Mouse (Mus musculus): Measurements from ENCODE around the gene Pth2.
"Not testable (repeated sequence)": the region's sequence is repeated elsewhere in the genome, so short reads cannot be mapped to it uniquely, and the experiment has no call there.

The Pth2 gene

GRCm38 (mm10) chr7:45173772-45174171, 7.0 kb upstream of the Pth2 start:
- Histone ChIP-seq H3K27me3 (ENCODE audit: insufficient read depth, low read length) (peaks cover 75% of the 10 kb centered on the region), H3K4me1 (replicated peaks; ENCODE audit: low read depth, low read length) (peaks cover 74% of the 10 kb centered on the region), H3K9me3 (ENCODE audit: low read length) (peaks cover 13% of the 10 kb centered on the region)
- peak; percentile 13; the same call in 1 of the 2 replicates for TF ChIP-seq CTCF (conservative IDR thresholded peaks at IDR 0.05; ENCODE audit: low read length)
- not testable (repeated sequence) for H3K4me3 ChIP-seq (replicated peaks; ENCODE audit: low read length); H3K36me3 ChIP-seq (ENCODE audit: insufficient read depth, low read length)

GRCm38 (mm10) chr7:45174567-45175280, 6.1 kb upstream of the Pth2 start:
- H3K4me3 ChIP-seq (replicated peaks; ENCODE audit: low read length), result peak overlapping the region; percentile 81
- H3K27me3 ChIP-seq (ENCODE audit: insufficient read depth, low read length), result peaks cover 75% of the 10 kb centered on the region
- peaks cover under 1% of the 10 kb centered on the region; the same call in 1 of the 2 replicates for H3K36me3 ChIP-seq (ENCODE audit: insufficient read depth, low read length)
- peaks cover 68% of the 10 kb centered on the region for H3K4me1 ChIP-seq (replicated peaks; ENCODE audit: low read depth, low read length)
- H3K9me3 ChIP-seq (ENCODE audit: low read length), result peaks cover 7% of the 10 kb centered on the region
- TF ChIP-seq NANOG (IDR thresholded peaks at IDR 0.05; ENCODE audit: borderline replicate concordance, low read length) (no peak), POU5F1 (IDR thresholded peaks at IDR 0.05; ENCODE audit: borderline replicate concordance, low read length) (no peak), CTCF (conservative IDR thresholded peaks at IDR 0.05; ENCODE audit: low read length) (no peak)

GRCm38 (mm10) chr7:45175398-45175797, 5.4 kb upstream of the Pth2 start:
- Histone ChIP-seq H3K36me3 (ENCODE audit: insufficient read depth, low read length) (no peaks in the 10 kb centered on the region), H3K9me3 (ENCODE audit: low read length) (peaks cover under 1% of the 10 kb centered on the region; the same call in 1 of the 2 replicates), H3K27me3 (ENCODE audit: insufficient read depth, low read length) (peaks cover 75% of the 10 kb centered on the region), H3K4me1 (replicated peaks; ENCODE audit: low read depth, low read length) (peaks cover 65% of the 10 kb centered on the region), H3K4me3 (replicated peaks; ENCODE audit: low read length) (peak overlapping the region; percentile 81)
- TF ChIP-seq POU5F1 (IDR thresholded peaks at IDR 0.05; ENCODE audit: borderline replicate concordance, low read length) (no peak), NANOG (IDR thresholded peaks at IDR 0.05; ENCODE audit: borderline replicate concordance, low read length) (no peak), CTCF (conservative IDR thresholded peaks at IDR 0.05; ENCODE audit: low read length) (no peak)

GRCm38 (mm10) chr7:45175929-45176328, 4.9 kb upstream of the Pth2 start:
- no peak for TF ChIP-seq POU5F1 (IDR thresholded peaks at IDR 0.05; ENCODE audit: borderline replicate concordance, low read length)
- no peak for TF ChIP-seq CTCF (conservative IDR thresholded peaks at IDR 0.05; ENCODE audit: low read length)
- TF ChIP-seq NANOG (IDR thresholded peaks at IDR 0.05; ENCODE audit: borderline replicate concordance, low read length), result no peak
- Histone ChIP-seq H3K4me3 (replicated peaks; ENCODE audit: low read length) (peak overlapping the region; percentile 81), H3K36me3 (ENCODE audit: insufficient read depth, low read length) (no peaks in the 10 kb centered on the region)

GRCm38 (mm10) chr7:45176356-45176755, 4.4 kb upstream of the Pth2 start:
- H3K9me3 ChIP-seq (ENCODE audit: low read length), result no peaks in the 10 kb centered on the region
- no peaks in the 10 kb centered on the region for H3K36me3 ChIP-seq (ENCODE audit: insufficient read depth, low read length)
- H3K4me1 ChIP-seq (replicated peaks; ENCODE audit: low read depth, low read length), result peaks cover 65% of the 10 kb centered on the region
- H3K4me3 ChIP-seq (replicated peaks; ENCODE audit: low read length), result peak overlapping the region; percentile 81
- TF ChIP-seq POU5F1 (IDR thresholded peaks at IDR 0.05; ENCODE audit: borderline replicate concordance, low read length) (no peak), NANOG (IDR thresholded peaks at IDR 0.05; ENCODE audit: borderline replicate concordance, low read length) (no peak), CTCF (conservative IDR thresholded peaks at IDR 0.05; ENCODE audit: low read length) (no peak)
- H3K27me3 ChIP-seq (ENCODE audit: insufficient read depth, low read length), result peaks cover 76% of the 10 kb centered on the region

More at GRCm38 (mm10) chr7:45175929-45176328, 4.9 kb upstream of the Pth2 start:
- peaks cover 75% of the 10 kb centered on the region for H3K27me3 ChIP-seq (ENCODE audit: insufficient read depth, low read length)
- no peaks in the 10 kb centered on the region for H3K9me3 ChIP-seq (ENCODE audit: low read length)
- peaks cover 65% of the 10 kb centered on the region for H3K4me1 ChIP-seq (replicated peaks; ENCODE audit: low read depth, low read length)

- peaks cover 88% of the 10 kb centered on the region for H3K27me3 ChIP-seq (ENCODE audit: insufficient read depth, low read length)
- H3K4me1 ChIP-seq (replicated peaks; ENCODE audit: low read depth, low read length), result peaks cover 53% of the 10 kb centered on the region
- H3K9me3 ChIP-seq (ENCODE audit: low read length), result no peaks in the 10 kb centered on the region
- no peak for TF ChIP-seq CTCF (conservative IDR thresholded peaks at IDR 0.05; ENCODE audit: low read length)
- no peak for TF ChIP-seq NANOG (IDR thresholded peaks at IDR 0.05; ENCODE audit: borderline replicate concordance, low read length)
- no peak for TF ChIP-seq POU5F1 (IDR thresholded peaks at IDR 0.05; ENCODE audit: borderline replicate concordance, low read length)
- no peak overlapping the region for H3K4me3 ChIP-seq (replicated peaks; ENCODE audit: low read length)
- no peaks in the 10 kb centered on the region for H3K36me3 ChIP-seq (ENCODE audit: insufficient read depth, low read length)
Measured at GRCm38 (mm10) chr7:45178550-45178949, 2.2 kb upstream of the Pth2 start.

- Histone ChIP-seq H3K27me3 (ENCODE audit: insufficient read depth, low read length) (peaks cover 95% of the 10 kb centered on the region), H3K4me3 (replicated peaks; ENCODE audit: low read length) (no peak within 1 kb of the TSS), H3K9me3 (ENCODE audit: low read length) (no peaks in the 10 kb centered on the region), H3K4me1 (replicated peaks; ENCODE audit: low read depth, low read length) (peaks cover 50% of the 10 kb centered on the region), H3K36me3 (ENCODE audit: insufficient read depth, low read length) (no peaks in the 10 kb centered on the region)
- no peak for TF ChIP-seq POU5F1 (IDR thresholded peaks at IDR 0.05; ENCODE audit: borderline replicate concordance, low read length)
- no peak for TF ChIP-seq CTCF (conservative IDR thresholded peaks at IDR 0.05; ENCODE audit: low read length)
- TF ChIP-seq NANOG (IDR thresholded peaks at IDR 0.05; ENCODE audit: borderline replicate concordance, low read length), result no peak
Measured at GRCm38 (mm10) chr7:45179469-45179868, 1.3 kb upstream of the Pth2 start, which contains the start of gene Gfy. Gene Gfy, minus strand, starts transcription at chr7:45179569.

- no peaks in the 10 kb centered on the region for H3K36me3 ChIP-seq (ENCODE audit: insufficient read depth, low read length)
- H3K4me3 ChIP-seq (replicated peaks; ENCODE audit: low read length), result peak overlapping the region; percentile 77
- H3K4me1 ChIP-seq (replicated peaks; ENCODE audit: low read depth, low read length), result peaks cover 45% of the 10 kb centered on the region
- no peaks in the 10 kb centered on the region for H3K9me3 ChIP-seq (ENCODE audit: low read length)
- peaks cover 96% of the 10 kb centered on the region for H3K27me3 ChIP-seq (ENCODE audit: insufficient read depth, low read length)
- TF ChIP-seq POU5F1 (IDR thresholded peaks at IDR 0.05; ENCODE audit: borderline replicate concordance, low read length) (no peak), NANOG (IDR thresholded peaks at IDR 0.05; ENCODE audit: borderline replicate concordance, low read length) (no peak), CTCF (conservative IDR thresholded peaks at IDR 0.05; ENCODE audit: low read length) (no peak)
Measured at GRCm38 (mm10) chr7:45181540-45181939, 745 bp downstream of the Pth2 start.
